Mouse (Mus musculus): Measurements from ENCODE around the gene Ripk3.

Ripk3 gene

GRCm38 (mm10) chr14:55788256-55789050 lies at the start of gene Ripk3:
Gene Ripk3 (minus strand): TSS chr14:55788865.
- no peak for DNase-seq (ENCODE audit: low spot score in 2 of 2)

DNA sequence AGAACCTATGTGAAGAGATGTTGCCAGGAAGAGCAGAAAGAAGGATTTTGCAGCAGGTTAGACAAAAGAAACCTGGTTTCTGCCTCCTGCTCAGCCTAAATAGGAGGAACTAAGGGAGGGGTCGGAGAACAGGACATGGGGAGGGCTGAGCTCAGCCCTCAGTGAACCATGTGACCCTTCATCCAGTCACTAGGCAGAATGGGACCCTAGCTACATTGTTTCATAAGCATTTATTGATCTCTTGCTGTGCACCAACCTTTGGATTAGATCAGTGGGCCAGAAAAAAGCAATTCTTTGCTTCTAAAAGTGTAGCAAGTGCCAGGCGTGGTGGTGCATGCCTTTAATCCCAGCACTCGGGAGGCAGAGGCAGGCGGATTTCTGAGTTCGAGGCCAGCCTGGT lies 49.6 kb upstream of the Ripk3 start:
- no peak for DNase-seq (ENCODE audit: low spot score in 2 of 2)

GRCm38 (mm10) chr14:55834808-55835533 lies 46.3 kb upstream of the Ripk3 start:
- no peak for DNase-seq (ENCODE audit: low spot score in 2 of 2)

- no peak for DNase-seq (ENCODE audit: low spot score in 2 of 2)
Measured at GRCm38 (mm10) chr14:55833126-55833525, 44.5 kb upstream of the Ripk3 start.

DNA sequence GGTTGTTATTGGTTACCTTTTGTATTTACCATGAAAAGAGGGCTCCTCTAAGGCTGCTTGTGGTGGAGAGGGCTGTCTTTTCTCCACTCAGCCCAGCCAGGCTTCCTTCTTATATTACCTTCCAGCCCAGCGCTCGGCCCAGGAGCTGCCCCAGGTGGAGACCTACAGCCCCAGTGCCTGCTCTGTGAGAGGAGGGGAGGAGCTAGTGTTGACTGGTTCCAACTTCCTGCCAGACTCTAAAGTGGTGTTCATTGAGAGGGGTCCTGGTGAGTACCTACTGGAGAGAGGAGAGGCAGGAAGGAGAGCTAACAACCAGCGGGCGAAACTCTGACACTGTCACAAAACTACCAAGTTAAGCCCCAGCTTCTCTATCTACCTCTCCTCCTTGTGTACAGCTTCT lies 41.7 kb upstream of the Ripk3 start:
- DNase-seq (ENCODE audit: low spot score in 2 of 2), result no peak

GRCm38 (mm10) chr14:55829854-55830253 lies 41.2 kb upstream of the Ripk3 start:
- DNase-seq (ENCODE audit: low spot score in 2 of 2), result no peak

GRCm38 (mm10) chr14:55828716-55829263 lies 40.1 kb upstream of the Ripk3 start:
- no peak for DNase-seq (ENCODE audit: low spot score in 2 of 2)

DNA sequence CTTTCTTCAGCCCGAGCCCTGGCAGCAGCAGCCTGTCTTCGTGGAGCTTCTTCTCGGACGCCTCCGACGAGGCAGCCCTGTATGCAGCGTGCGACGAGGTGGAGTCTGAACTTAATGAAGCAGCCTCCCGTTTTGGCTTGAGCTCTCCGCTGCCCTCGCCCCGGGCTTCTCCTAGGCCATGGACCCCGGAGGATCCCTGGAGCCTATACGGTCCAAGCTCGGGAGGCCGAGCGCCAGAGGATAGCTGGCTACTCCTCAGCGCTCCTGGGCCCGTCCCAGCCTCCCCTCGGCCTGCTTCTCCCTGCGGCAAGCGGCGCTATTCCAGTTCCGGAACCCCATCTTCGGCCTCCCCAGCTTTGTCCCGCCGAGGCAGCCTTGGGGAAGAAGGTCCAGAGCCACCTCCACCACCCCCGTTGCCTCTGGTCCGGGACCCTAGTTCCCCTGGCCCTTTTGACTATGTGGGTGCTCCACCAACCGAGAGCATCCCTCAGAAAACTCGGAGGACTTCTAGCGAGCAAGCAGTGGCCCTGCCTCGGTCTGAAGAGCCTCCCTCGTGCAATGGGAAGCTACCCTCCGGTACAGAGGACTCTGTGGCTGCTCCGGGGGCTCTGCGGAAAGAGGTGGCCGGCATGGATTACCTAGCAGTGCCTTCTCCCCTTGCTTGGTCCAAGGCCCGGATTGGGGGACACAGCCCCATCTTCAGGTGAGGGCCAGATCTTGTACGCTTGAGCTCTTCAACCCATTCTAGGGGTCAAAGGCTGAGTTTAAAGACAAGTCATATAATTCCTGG lies 38.1 kb upstream of the Ripk3 start:
- no peak for DNase-seq (ENCODE audit: low spot score in 2 of 2)

DNA sequence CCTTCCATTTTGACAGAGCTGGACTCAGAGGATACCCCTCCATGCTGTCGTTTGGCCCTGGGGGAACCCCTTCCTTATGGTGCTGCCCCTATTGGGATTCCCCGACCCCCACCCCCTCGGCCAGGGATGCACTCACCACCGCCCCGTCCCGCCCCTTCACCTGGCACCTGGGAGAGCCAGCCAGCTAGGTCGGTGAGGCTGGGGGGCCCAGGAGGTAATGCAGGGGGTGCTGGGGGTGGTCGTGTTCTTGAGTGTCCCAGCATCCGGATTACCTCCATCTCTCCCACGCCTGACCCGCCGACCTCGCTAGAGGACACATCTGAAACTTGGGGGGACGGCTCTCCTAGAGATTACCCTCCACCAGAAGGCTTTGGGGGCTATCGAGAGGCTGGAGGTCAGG lies 37.5 kb upstream of the Ripk3 start:
- no peak for DNase-seq (ENCODE audit: low spot score in 2 of 2)

GRCm38 (mm10) chr14:55825216-55826051 lies 36.8 kb upstream of the Ripk3 start:
- no peak for DNase-seq (ENCODE audit: low spot score in 2 of 2)

GRCm38 (mm10) chr14:55824481-55825215 lies 36.0 kb upstream of the Ripk3 start:
- DNase-seq (ENCODE audit: low spot score in 2 of 2), result no peak

GRCm38 (mm10) chr14:55824001-55824480 lies 35.4 kb upstream of the Ripk3 start:
- DNase-seq (ENCODE audit: low spot score in 2 of 2), result no peak

GRCm38 (mm10) chr14:55822991-55823762 lies 34.5 kb upstream of the Ripk3 start, which contains the start of gene Nfatc4:
Gene Nfatc4 (plus strand): TSS chr14:55823144.
- DNase-seq (ENCODE audit: low spot score in 2 of 2), result no peak

DNA sequence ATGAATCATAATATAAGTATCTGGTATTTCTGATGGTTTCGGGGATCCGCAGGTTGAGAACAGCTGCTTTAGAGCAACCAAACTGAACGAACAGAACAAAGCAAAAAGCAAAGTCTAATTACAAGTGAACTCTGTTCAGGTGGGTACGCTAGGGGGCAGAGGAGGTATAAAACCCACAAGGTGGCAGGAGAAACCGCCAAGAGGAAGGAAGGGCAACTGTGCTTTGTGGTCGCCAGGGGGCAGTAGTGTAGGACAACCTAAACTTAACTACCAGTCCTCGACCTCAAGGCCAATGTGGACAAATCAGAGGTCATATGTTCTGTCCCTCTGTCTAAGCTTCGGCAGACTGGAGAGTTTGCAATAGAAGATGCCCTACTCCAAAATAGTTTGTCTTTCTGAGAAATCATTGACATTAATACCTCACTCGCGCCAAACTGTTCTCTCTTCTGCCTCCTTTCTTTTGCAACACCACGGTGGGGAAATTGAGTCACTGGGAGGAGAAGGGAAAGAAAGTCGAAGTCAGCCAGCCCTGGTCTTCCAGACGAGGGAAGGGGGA lies 33.8 kb upstream of the Ripk3 start:
- peak; percentile 53 to 62 for DNase-seq (ENCODE audit: low spot score in 2 of 2)

GRCm38 (mm10) chr14:55820576-55820975 lies 31.9 kb upstream of the Ripk3 start:
- DNase-seq (ENCODE audit: low spot score in 2 of 2), result no peak

GRCm38 (mm10) chr14:55819845-55820405 lies 31.3 kb upstream of the Ripk3 start:
- DNase-seq (ENCODE audit: low spot score in 2 of 2), result no peak

GRCm38 (mm10) chr14:55815310-55815751 lies 26.7 kb upstream of the Ripk3 start:
- peak; percentile 13 to 27 for DNase-seq (ENCODE audit: low spot score in 2 of 2)

- peak; percentile 35 to 50 for DNase-seq (ENCODE audit: low spot score in 2 of 2)
Measured at GRCm38 (mm10) chr14:55814885-55815284, 26.2 kb upstream of the Ripk3 start.
